Mouse (Mus musculus) liver, postnatal 0 days (tissue): ENCODE measurements at regions not wholly inside any gene's neighbourhood (a gene's known extent, or its start where the extent isn't known, plus 50 kb on each side); places are given as distances from the start of the nearest gene placed in this dataset.

ENCODE experiments used
- CTCF ChIP-seq: sonication (generic); IDR thresholded peaks from 2 replicates; pipeline ENCODE4 v1.5.1; 2016; ENCODE audit warnings: antibody characterized with exemption, low read depth
- EP300 ChIP-seq: IDR thresholded peaks from 2 replicates; pipeline ENCODE4 v1.6.1; 2016; ENCODE audit warnings: antibody characterized with exemption, low read depth, mild to moderate bottlenecking

DNA sequence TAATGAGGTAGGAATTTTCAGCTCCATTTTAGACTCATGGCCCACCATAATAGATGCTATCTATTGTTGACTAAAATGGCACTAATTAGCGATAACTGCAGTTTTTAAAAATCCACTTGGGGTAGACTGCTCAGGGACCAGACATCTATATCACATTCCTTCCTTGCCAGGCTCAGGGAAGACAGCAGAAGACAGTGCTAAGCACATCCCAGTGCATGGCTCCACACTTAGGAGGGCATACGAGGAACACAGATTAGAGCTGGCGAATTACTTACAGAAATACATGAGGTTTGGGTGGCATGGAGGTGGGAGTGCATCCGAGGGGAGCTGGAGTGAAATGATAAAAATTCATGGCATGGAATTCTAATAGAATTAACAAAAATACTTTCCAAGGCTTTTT lies 395.5 kb upstream of the Gm6657 start:
- TF ChIP-seq EP300 (no peak), CTCF (no peak)
